Mouse (Mus musculus): ENCODE results near the gene Bnc2.

DNA sequence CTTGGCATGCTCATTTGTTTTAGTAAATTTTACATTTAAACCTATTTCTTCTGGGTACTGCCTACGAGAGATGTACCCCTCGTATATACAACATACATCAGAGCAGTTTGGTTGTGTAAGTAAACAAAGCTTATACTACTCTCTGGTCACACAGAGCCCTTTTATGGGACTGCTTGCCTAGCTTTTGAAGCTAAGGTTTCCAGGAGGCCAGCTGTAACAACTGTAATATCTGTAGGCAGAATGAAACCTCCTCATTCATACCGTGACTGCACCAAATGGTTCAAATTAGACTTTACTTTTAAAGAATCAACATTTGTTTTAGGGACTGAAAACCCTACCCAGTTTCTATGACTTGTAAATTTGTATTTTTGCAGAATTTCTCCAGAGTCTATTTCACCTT, 372.1 kb downstream of the Bnc2 start:
- TF ChIP-seq POLR2A (IDR thresholded peaks at IDR 0.05; ENCODE audit: low read depth, low read length) (no peak), CTCF (conservative IDR thresholded peaks at IDR 0.05; ENCODE audit: insufficient read depth, insufficient read length, low read depth, low read length) (no peak)
